Mouse (Mus musculus): ENCODE results near the gene Umps. TPM values are rescaled to one million over a fixed set of nuclear protein-coding genes. Genes with fewer than 3 reads are reported as not detected.
A peak's percentile ranks its signal among the peaks of the same experiment; 100 is the strongest.

Umps gene
- polyA plus RNA-seq, 1 experiment from 2014 or later = 34.0 TPM

- H3K9ac ChIP-seq = no peak overlapping the region
- H3K27ac ChIP-seq (replicated peaks) = 0 out of 2 replicates have a peak overlapping the region, but pooled peaks have one; percentile 35
- 70% methylated on average over 6 of the region's 6 CpGs for WGBS (ENCODE audit: insufficient replicate concordance)
Measured at GRCm38 (mm10) chr16:33963509-33963908, 3.3 kb downstream of the Umps start.

GRCm38 (mm10) chr16:33954793-33955192 is 12.0 kb downstream of the Umps start:
- Histone ChIP-seq H3K4me3 (replicated peaks) (no peak overlapping the region), H3K4me1 (replicated peaks) (peaks cover 3% of the 10 kb centered on the region; the same call in 1 of the 2 replicates), H3K9me3 (replicated peaks) (no peaks in the 10 kb centered on the region), H3K36me3 (replicated peaks) (peaks cover 71% of the 10 kb centered on the region), H3K9ac (no peak overlapping the region), H3K4me2 (no peak overlapping the region), H3K27ac (replicated peaks) (no peak overlapping the region), H3K27me3 (no peaks in the 10 kb centered on the region)
- 63% methylated on average over 1 of the region's 1 CpGs for WGBS (ENCODE audit: insufficient replicate concordance)
- ATAC-seq (ENCODE audit: insufficient read depth) = no peak

More at GRCm38 (mm10) chr16:33963509-33963908, 3.3 kb downstream of the Umps start:
- no peak overlapping the region for H3K4me3 ChIP-seq (replicated peaks)
- H3K36me3 ChIP-seq (replicated peaks) = peaks cover 50% of the 10 kb centered on the region
- H3K9me3 ChIP-seq (replicated peaks) = no peaks in the 10 kb centered on the region
- no peak for ATAC-seq (ENCODE audit: insufficient read depth)
- H3K4me1 ChIP-seq (replicated peaks) = peaks cover 34% of the 10 kb centered on the region
- no peak overlapping the region for H3K4me2 ChIP-seq
- H3K27me3 ChIP-seq = no peaks in the 10 kb centered on the region

GRCm38 (mm10) chr16:33953008-33953407 is 13.8 kb downstream of the Umps start:
- Histone ChIP-seq H3K9me3 (replicated peaks) (no peaks in the 10 kb centered on the region), H3K4me3 (replicated peaks) (no peak overlapping the region), H3K27me3 (no peaks in the 10 kb centered on the region), H3K9ac (no peak overlapping the region), H3K27ac (replicated peaks) (no peak overlapping the region), H3K4me2 (no peak overlapping the region), H3K4me1 (replicated peaks) (peaks cover 16% of the 10 kb centered on the region; the same call in 1 of the 2 replicates), H3K36me3 (replicated peaks) (peaks cover 53% of the 10 kb centered on the region)
- WGBS (ENCODE audit: insufficient replicate concordance) = 77% methylated on average over 4 of the region's 4 CpGs
- no peak for ATAC-seq (ENCODE audit: insufficient read depth)

GRCm38 (mm10) chr16:33950830-33951229 is 16.0 kb downstream of the Umps start:
- 13% methylated on average over 4 of the region's 4 CpGs for WGBS (ENCODE audit: insufficient replicate concordance)
- Histone ChIP-seq H3K4me1 (replicated peaks) (peaks cover 32% of the 10 kb centered on the region), H3K4me2 (no peak overlapping the region), H3K36me3 (replicated peaks) (peaks cover 31% of the 10 kb centered on the region), H3K9me3 (replicated peaks) (no peaks in the 10 kb centered on the region), H3K27ac (replicated peaks) (no peak overlapping the region), H3K9ac (no peak overlapping the region), H3K27me3 (no peaks in the 10 kb centered on the region), H3K4me3 (replicated peaks) (no peak overlapping the region)
- ATAC-seq (ENCODE audit: insufficient read depth) = peak; percentile 45; the same call in 1 of the 2 replicates

GRCm38 (mm10) chr16:33950386-33950785 is 16.5 kb downstream of the Umps start:
- Histone ChIP-seq H3K36me3 (replicated peaks) (peaks cover 26% of the 10 kb centered on the region), H3K27me3 (no peaks in the 10 kb centered on the region), H3K9ac (no peak overlapping the region), H3K4me2 (no peak overlapping the region), H3K9me3 (replicated peaks) (no peaks in the 10 kb centered on the region), H3K27ac (replicated peaks) (no peak overlapping the region), H3K4me3 (replicated peaks) (no peak overlapping the region), H3K4me1 (replicated peaks) (peaks cover 37% of the 10 kb centered on the region)
- no peak for ATAC-seq (ENCODE audit: insufficient read depth)
- 70% methylated on average over 6 of the region's 6 CpGs for WGBS (ENCODE audit: insufficient replicate concordance)

GRCm38 (mm10) chr16:33947664-33948571 is 18.9 kb downstream of the Umps start:
- Histone ChIP-seq H3K27me3 (no peaks in the 10 kb centered on the region), H3K4me3 (replicated peaks) (no peak overlapping the region), H3K4me2 (no peak overlapping the region), H3K27ac (replicated peaks) (peak overlapping the region; percentile 69), H3K36me3 (replicated peaks) (peaks cover 2% of the 10 kb centered on the region; the same call in 1 of the 2 replicates), H3K9me3 (replicated peaks) (no peaks in the 10 kb centered on the region), H3K4me1 (replicated peaks) (peaks cover 39% of the 10 kb centered on the region), H3K9ac (no peak overlapping the region)
- ATAC-seq (ENCODE audit: insufficient read depth) = peak; percentile 45
- WGBS (ENCODE audit: insufficient replicate concordance) = 66% methylated on average over 17 of the region's 17 CpGs

- H3K4me3 ChIP-seq (replicated peaks) = no peak overlapping the region
- no peak for ATAC-seq (ENCODE audit: insufficient read depth)
- H3K36me3 ChIP-seq (replicated peaks) = no peaks in the 10 kb centered on the region
- H3K4me2 ChIP-seq = no peak overlapping the region
- H3K27ac ChIP-seq (replicated peaks) = no peak overlapping the region
- WGBS (ENCODE audit: insufficient replicate concordance) = 55% methylated on average over 7 of the region's 7 CpGs
- no peaks in the 10 kb centered on the region for H3K9me3 ChIP-seq (replicated peaks)
- H3K9ac ChIP-seq = no peak overlapping the region
- peaks cover 43% of the 10 kb centered on the region for H3K4me1 ChIP-seq (replicated peaks)
- H3K27me3 ChIP-seq = no peaks in the 10 kb centered on the region
Measured at GRCm38 (mm10) chr16:33946021-33946420, 20.8 kb downstream of the Umps start.

GRCm38 (mm10) chr16:33944772-33945171 is 22.1 kb downstream of the Umps start:
- no peak overlapping the region for H3K9ac ChIP-seq
- no peaks in the 10 kb centered on the region for H3K36me3 ChIP-seq (replicated peaks)
- H3K27ac ChIP-seq (replicated peaks) = no peak overlapping the region
- peaks cover 39% of the 10 kb centered on the region for H3K4me1 ChIP-seq (replicated peaks)
- no peaks in the 10 kb centered on the region for H3K9me3 ChIP-seq (replicated peaks)
- ATAC-seq (ENCODE audit: insufficient read depth) = no peak
- H3K4me2 ChIP-seq = no peak overlapping the region
- H3K27me3 ChIP-seq = no peaks in the 10 kb centered on the region
- H3K4me3 ChIP-seq (replicated peaks) = no peak overlapping the region
- 28% methylated on average over 6 of the region's 6 CpGs for WGBS (ENCODE audit: insufficient replicate concordance)

GRCm38 (mm10) chr16:33944126-33944525 is 22.7 kb downstream of the Umps start:
- Histone ChIP-seq H3K4me2 (no peak overlapping the region), H3K36me3 (replicated peaks) (no peaks in the 10 kb centered on the region), H3K9me3 (replicated peaks) (no peaks in the 10 kb centered on the region), H3K27me3 (no peaks in the 10 kb centered on the region), H3K4me3 (replicated peaks) (no peak overlapping the region), H3K9ac (no peak overlapping the region), H3K27ac (replicated peaks) (no peak overlapping the region), H3K4me1 (replicated peaks) (peaks cover 33% of the 10 kb centered on the region)
- 65% methylated on average over 4 of the region's 4 CpGs for WGBS (ENCODE audit: insufficient replicate concordance)
- ATAC-seq (ENCODE audit: insufficient read depth) = no peak

- WGBS (ENCODE audit: insufficient replicate concordance) = 76% methylated on average over 6 of the region's 6 CpGs
- Histone ChIP-seq H3K9ac (no peak overlapping the region), H3K9me3 (replicated peaks) (no peaks in the 10 kb centered on the region), H3K4me2 (no peak overlapping the region), H3K36me3 (replicated peaks) (no peaks in the 10 kb centered on the region), H3K27ac (replicated peaks) (no peak overlapping the region), H3K4me1 (replicated peaks) (peaks cover 27% of the 10 kb centered on the region), H3K27me3 (no peaks in the 10 kb centered on the region), H3K4me3 (replicated peaks) (no peak overlapping the region)
- ATAC-seq (ENCODE audit: insufficient read depth) = no peak
Measured at GRCm38 (mm10) chr16:33943388-33943787, 23.4 kb downstream of the Umps start.

- Histone ChIP-seq H3K27ac (replicated peaks) (no peak overlapping the region), H3K36me3 (replicated peaks) (no peaks in the 10 kb centered on the region), H3K4me3 (replicated peaks) (no peak overlapping the region), H3K4me1 (replicated peaks) (peaks cover 25% of the 10 kb centered on the region), H3K9me3 (replicated peaks) (no peaks in the 10 kb centered on the region), H3K4me2 (no peak overlapping the region), H3K27me3 (no peaks in the 10 kb centered on the region), H3K9ac (no peak overlapping the region)
- 63% methylated on average over 11 of the region's 11 CpGs for WGBS (ENCODE audit: insufficient replicate concordance)
- ATAC-seq (ENCODE audit: insufficient read depth) = no peak
Measured at GRCm38 (mm10) chr16:33942341-33942740, 24.5 kb downstream of the Umps start.

All from liver, embryonic 15.5 days (tissue).